Mouse (Mus musculus) liver, embryonic 15.5 days (tissue): Measurements from ENCODE around the gene Mvb12a. TPM values are rescaled to one million over a fixed set of nuclear protein-coding genes. Genes with fewer than 3 reads are reported as not detected.
A peak's percentile ranks its signal among the peaks of the same experiment; 100 is the strongest.

ENCODE experiments used
- ATAC-seq: fragments of 200-750 bp; cut with Nextera tagmentation; 2 replicates; pipeline ENCODE4 v1.8.0; 2017; ENCODE audit warnings: moderate number of reproducible peaks, mild to moderate bottlenecking, moderate library complexity; ENCODE audit not compliant: insufficient read depth
- H3K27ac ChIP-seq: fragments of 300-500 bp; sonication (generic); replicated peaks from 2 replicates; pipeline ENCODE4 v1.5.1; 2015; ENCODE audit warnings: mild to moderate bottlenecking, inconsistent platforms
- H3K27me3 ChIP-seq: fragments of 300-500 bp; sonication (generic); 2 replicates; pipeline ENCODE4 v1.6.1; 2015; ENCODE audit warnings: mild to moderate bottlenecking, inconsistent platforms
- H3K36me3 ChIP-seq: fragments of 300-500 bp; sonication (generic); replicated peaks from 2 replicates; pipeline ENCODE4 v1.6.1; 2015; ENCODE audit warnings: moderate library complexity, mild to moderate bottlenecking, inconsistent platforms
- H3K4me1 ChIP-seq: fragments of 300-500 bp; sonication (generic); replicated peaks from 2 replicates; pipeline ENCODE4 v1.6.1; 2015; ENCODE audit warnings: inconsistent platforms
- H3K4me2 ChIP-seq: fragments of 300-500 bp; sonication (generic); 2 replicates; pipeline ENCODE4 v1.6.1; 2015; ENCODE audit warnings: moderate library complexity, mild to moderate bottlenecking, inconsistent platforms
- H3K4me3 ChIP-seq: fragments of 300-500 bp; sonication (generic); replicated peaks from 2 replicates; pipeline ENCODE4 v1.5.1; 2015; ENCODE audit warnings: mild to moderate bottlenecking, inconsistent platforms
- H3K9ac ChIP-seq: fragments of 300-500 bp; sonication (generic); 2 replicates; pipeline ENCODE4 v1.6.1; 2015; ENCODE audit warnings: moderate library complexity, mild to moderate bottlenecking, inconsistent platforms
- H3K9me3 ChIP-seq: fragments of 300-500 bp; sonication (generic); replicated peaks from 2 replicates; pipeline ENCODE4 v1.6.1; 2016; ENCODE audit warnings: inconsistent platforms
- WGBS: fragments of 180-500 bp; shearing (Covaris S2); methylation state at CpG from one replicate; pipeline ENCODE4 v1.1.7; 2015; ENCODE audit warnings: mixed read lengths; ENCODE audit not compliant: insufficient replicate concordance; 5-methylcytosine and 5-hydroxymethylcytosine counted together
- polyA plus RNA-seq: library from polyadenylated mRNA; unstranded; fragments of >200 nt; fragmentation: Nextera tagmentation; extraction: Ambion mirVana; gene quantifications from 2 replicates; pipeline ENCODE4 v1.2.1, GENCODE M21; 2015

Gene Mvb12a
- polyA plus RNA-seq: 31.6 and 35.2 TPM in 2 replicates

DNA sequence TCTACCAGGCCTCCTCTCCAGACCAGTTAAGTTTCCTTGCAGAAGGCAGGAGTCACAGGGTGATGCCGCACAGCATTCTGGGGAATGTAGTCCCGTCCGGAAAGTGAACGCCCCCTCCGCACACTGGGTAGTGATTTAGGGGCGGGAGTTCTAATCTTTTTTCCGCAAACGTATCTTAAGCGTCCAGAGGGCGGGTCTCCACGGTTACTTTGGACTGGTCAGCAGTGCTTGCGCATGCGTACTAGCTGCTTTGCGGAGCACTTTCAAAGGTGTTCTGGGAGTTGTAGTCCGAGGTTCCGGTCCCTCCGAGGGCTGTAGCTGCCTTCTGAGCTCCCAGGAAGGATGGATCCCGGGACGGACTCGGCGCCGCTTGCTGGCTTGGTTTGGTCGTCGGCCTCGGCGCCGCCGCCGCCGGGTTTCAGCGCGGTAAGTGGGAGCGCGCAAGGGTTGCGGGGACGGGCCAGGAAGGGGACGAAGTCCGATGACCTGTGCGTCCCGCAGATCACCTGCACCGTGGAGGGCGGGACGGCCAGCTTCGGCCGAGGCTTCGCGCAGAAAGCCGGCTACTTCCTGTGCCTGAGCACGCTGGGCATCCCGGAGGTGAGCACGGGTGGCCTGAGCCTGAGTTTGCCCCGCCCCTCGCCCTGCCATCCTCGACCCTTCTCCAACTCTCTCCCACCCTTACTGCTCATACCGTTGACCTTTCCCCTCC, at the start of gene Mvb12a:
Gene Mvb12a (plus strand): TSS at position 291 of the 712 bp plus-strand sequence.
- Histone ChIP-seq H3K27me3 (no peaks in the 10 kb centered on the region), H3K4me2 (peak within 1 kb of the TSS; percentile 96), H3K9ac (peak within 1 kb of the TSS; percentile 59), H3K27ac (peak within 1 kb of the TSS; percentile 76), H3K36me3 (peaks cover 16% of the 10 kb centered on the region; the same call in 1 of the 2 replicates), H3K9me3 (no peaks in the 10 kb centered on the region), H3K4me1 (peaks cover 26% of the 10 kb centered on the region), H3K4me3 (peak within 1 kb of the TSS; percentile 77)
- peak; percentile 89 for ATAC-seq
- under 1% methylated on average over 55 of the region's 55 CpGs for WGBS

DNA sequence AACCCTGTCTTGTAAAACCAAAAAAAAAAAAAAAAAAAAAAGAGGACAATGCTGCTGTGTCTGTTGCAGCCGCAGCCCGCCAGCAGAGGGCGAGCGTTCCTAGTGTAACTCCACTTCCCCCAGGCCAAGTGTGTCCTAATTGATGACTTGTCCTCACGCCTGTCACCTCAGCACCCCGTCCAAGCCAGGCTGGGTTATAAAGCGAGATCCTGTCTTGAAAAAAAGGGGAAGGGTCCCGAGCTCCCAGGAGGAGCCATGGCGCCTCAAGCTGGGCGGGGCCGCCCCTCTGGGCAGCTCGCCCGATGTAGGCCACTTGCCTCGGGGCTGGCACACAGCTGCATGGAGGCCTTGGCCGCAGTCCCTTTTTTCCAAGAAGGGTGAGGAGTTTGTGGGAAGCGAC, 47.7 kb upstream of the Mvb12a start:
- Histone ChIP-seq H3K27me3 (no peaks in the 10 kb centered on the region), H3K4me1 (peaks cover 32% of the 10 kb centered on the region), H3K9ac (no peak overlapping the region), H3K27ac (no peak overlapping the region), H3K4me3 (no peak overlapping the region), H3K4me2 (no peak overlapping the region), H3K9me3 (no peaks in the 10 kb centered on the region), H3K36me3 (peaks cover 29% of the 10 kb centered on the region)
- WGBS: 29% methylated on average over 16 of the region's 16 CpGs
- no peak for ATAC-seq

DNA sequence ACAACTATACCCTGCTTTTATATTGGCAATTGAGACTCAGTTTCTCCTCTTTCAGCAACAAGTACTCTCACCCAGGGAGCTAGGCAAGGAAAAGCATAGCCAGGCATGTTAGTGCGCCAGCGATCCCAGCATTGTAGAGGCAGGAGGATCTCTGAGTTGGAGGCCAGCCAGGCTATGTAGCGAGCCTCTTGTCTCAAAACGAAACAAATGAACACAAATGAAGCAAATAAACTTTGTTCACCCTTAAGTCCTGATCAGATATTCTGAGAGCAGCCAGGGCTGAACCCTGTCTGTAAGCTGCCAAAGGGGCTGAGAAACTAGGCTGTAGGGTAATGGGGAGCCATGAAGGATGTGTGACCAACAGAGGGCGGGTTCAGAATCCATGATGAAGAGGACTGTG, 46.9 kb upstream of the Mvb12a start:
- H3K27ac ChIP-seq: no peak overlapping the region
- no peak for ATAC-seq
- H3K4me1 ChIP-seq: peaks cover 30% of the 10 kb centered on the region

DNA sequence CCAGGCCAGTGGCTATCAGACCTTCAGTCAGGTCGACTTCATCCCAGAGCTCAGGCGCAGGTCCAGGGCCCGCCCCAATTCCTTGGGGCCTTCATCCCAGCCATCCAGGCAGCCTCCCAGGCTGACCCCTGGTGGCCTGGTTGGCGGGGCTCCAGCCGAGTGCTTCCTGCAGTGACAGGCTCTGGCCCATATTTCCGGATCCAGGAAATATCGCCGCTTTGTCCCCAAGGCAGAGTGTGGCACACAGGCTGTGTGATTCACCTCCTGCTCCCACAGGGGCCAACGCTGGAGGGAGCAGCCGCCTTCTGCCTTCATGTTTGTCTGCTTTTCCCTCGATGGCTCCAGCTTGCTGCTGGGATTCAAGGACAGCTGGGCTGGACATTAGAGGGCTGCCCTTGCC, 46.2 kb upstream of the Mvb12a start:
- no peak overlapping the region for H3K4me3 ChIP-seq
- no peak overlapping the region for H3K9ac ChIP-seq
- no peak; the same call in 1 of the 2 replicates for ATAC-seq
- no peak overlapping the region for H3K27ac ChIP-seq
- H3K4me2 ChIP-seq: no peak overlapping the region
- H3K9me3 ChIP-seq: no peaks in the 10 kb centered on the region
- H3K4me1 ChIP-seq: peaks cover 30% of the 10 kb centered on the region
- 49% methylated on average over 11 of the region's 11 CpGs for WGBS
- no peaks in the 10 kb centered on the region for H3K27me3 ChIP-seq
- peaks cover 19% of the 10 kb centered on the region for H3K36me3 ChIP-seq

More for the DNA sequence above, 46.9 kb upstream of the Mvb12a start:
- WGBS: 75% methylated on average over 5 of the region's 5 CpGs
- Histone ChIP-seq H3K4me2 (no peak overlapping the region), H3K9ac (no peak overlapping the region), H3K9me3 (no peaks in the 10 kb centered on the region), H3K27me3 (no peaks in the 10 kb centered on the region), H3K36me3 (peaks cover 26% of the 10 kb centered on the region), H3K4me3 (no peak overlapping the region)

DNA sequence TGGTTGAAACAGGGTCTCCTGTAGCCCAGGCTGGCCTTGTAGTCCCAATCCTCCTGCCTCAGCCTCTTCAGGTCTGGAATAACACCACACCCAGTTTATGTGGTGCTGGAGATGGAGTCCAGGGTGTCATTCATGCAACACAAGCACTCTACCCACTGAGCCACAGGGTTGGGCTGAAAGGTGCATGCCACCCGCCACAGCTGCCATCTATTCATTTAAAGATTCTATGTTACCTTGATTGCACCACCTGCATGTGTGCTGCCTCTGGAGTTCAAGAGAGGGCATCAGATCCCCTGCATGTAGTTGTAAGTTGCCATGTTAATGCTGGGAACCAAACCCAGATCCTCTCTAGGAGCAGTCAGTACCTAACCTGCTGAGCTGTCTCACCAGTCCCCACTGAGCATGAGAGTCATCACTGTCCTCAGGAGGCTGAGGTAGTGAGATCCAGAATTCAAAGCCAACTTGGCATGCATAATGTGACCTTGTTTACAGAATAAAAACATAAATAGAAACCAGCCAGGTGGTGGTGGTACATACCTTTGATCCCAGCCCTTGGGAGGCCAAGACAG, 45.6 kb upstream of the Mvb12a start:
- H3K27me3 ChIP-seq: no peaks in the 10 kb centered on the region
- H3K4me2 ChIP-seq: no peak overlapping the region
- no peak overlapping the region for H3K27ac ChIP-seq
- no peaks in the 10 kb centered on the region for H3K9me3 ChIP-seq
- H3K4me1 ChIP-seq: peaks cover 30% of the 10 kb centered on the region
- WGBS: 66% methylated on average over 1 of the region's 1 CpGs
- ATAC-seq: no peak
- H3K36me3 ChIP-seq: peaks cover 17% of the 10 kb centered on the region
- H3K9ac ChIP-seq: no peak overlapping the region
- H3K4me3 ChIP-seq: no peak overlapping the region

DNA sequence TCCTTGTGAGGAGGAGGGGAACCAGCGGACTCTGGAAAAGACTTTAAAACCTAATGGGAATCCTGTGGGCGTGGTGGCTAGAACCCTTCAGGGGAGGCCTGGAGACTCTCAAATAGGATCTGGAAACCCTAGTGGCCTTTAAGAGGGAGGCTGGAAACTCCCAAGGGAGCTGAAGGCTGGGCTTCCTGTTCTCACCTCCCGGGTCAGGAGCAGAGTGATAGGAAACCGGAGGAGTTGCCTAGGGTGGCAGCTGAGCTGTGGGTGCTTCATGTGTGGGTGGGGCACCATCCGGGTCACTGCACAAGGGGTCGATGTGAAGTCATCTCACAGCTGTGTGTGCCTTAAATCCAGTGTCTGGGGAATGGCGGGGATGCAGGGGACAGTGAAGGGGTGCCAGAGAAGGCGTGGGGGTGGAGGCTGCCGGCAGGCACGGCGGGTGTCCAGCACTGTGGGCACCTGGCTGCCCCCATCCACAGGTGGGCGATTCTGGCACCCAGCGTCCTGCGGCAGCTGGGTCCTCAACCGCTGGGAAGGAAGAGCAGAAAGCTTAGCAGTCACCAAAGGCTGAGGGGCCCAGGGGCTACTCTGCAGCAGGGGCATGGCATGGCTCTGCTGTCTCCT, 44.7 kb upstream of the Mvb12a start:
- no peak for ATAC-seq
- Histone ChIP-seq H3K4me2 (no peak overlapping the region), H3K27me3 (no peaks in the 10 kb centered on the region), H3K9me3 (no peaks in the 10 kb centered on the region), H3K9ac (no peak overlapping the region), H3K4me1 (peaks cover 30% of the 10 kb centered on the region), H3K36me3 (peaks cover 9% of the 10 kb centered on the region), H3K27ac (0 out of 2 replicates have a peak overlapping the region, but pooled peaks have one; percentile 6), H3K4me3 (no peak overlapping the region)
- WGBS: 47% methylated on average over 15 of the region's 15 CpGs

DNA sequence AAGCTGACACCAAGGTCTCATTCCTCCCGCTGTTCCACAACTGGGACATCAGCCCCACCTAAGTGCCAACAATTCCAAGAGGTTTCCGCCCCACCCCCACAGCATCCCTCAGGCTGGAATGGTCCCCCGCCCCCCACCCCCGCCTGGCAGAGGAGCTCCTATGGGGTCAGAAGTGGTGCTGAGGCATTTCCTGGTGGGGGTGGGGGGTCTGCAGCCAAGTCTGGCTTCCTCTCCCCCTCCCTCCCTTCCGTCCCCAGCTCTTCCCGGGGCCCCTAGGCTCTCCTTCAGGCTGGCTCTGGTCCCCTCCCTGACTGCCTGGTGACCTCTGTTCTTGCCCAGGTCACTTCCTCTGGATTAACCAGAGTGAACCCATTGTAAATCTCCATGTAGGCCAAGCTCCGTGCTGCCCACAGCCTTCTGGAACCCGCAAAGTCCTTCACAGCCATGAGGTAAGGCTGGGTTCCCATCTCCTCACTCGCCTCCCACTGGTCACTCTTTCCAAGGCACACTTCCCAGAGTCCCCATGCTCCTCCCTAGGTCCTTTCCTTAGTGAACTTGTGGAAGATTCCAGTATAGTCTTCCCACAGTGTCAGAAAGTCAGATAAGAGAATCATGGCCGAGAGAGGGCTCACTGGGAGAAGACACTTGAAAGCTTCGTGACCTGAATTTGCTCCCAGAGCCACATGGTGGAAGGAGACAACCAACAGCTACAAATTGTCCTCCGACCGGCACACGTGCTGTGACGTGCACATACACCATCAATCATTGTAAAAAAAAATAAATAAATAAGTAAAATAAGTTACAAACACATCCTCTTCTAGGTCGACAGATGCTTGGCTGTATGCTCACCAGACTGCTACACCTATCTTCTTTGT, 43.7 kb upstream of the Mvb12a start:
- Histone ChIP-seq H3K4me2 (no peak overlapping the region), H3K36me3 (peaks cover 2% of the 10 kb centered on the region), H3K4me1 (peaks cover 27% of the 10 kb centered on the region), H3K4me3 (no peak overlapping the region), H3K27me3 (no peaks in the 10 kb centered on the region), H3K9ac (no peak overlapping the region), H3K27ac (no peak overlapping the region), H3K9me3 (no peaks in the 10 kb centered on the region)
- 33% methylated on average over 16 of the region's 16 CpGs for WGBS
- ATAC-seq: peak; percentile 49; the same call in 1 of the 2 replicates

DNA sequence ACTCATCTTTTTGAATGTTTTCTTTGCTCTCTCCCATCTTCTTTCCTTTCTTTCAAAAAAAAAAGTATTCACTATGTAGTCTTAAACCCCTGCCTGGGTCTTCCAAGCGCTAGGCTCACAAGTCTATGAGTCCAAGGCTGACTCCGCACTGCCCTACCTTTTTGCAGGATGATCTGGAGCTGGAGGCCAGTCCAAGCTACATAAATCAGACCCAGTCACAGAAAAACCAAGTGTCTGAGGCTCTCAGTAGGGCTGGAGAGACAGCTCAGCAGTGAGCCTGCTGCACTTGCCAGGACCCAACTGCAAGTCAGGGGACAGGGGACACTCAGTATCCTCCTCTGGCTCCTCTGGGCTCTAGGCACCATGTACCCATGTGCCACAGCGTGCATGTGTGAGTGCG, 38.4 kb upstream of the Mvb12a start:
- Histone ChIP-seq H3K9ac (no peak overlapping the region), H3K4me3 (no peak overlapping the region), H3K4me2 (no peak overlapping the region), H3K27ac (no peak overlapping the region), H3K9me3 (no peaks in the 10 kb centered on the region), H3K4me1 (peaks cover 14% of the 10 kb centered on the region), H3K36me3 (no peaks in the 10 kb centered on the region), H3K27me3 (peaks cover 40% of the 10 kb centered on the region)
- ATAC-seq: no peak
- 85% methylated on average over 4 of the region's 4 CpGs for WGBS

DNA sequence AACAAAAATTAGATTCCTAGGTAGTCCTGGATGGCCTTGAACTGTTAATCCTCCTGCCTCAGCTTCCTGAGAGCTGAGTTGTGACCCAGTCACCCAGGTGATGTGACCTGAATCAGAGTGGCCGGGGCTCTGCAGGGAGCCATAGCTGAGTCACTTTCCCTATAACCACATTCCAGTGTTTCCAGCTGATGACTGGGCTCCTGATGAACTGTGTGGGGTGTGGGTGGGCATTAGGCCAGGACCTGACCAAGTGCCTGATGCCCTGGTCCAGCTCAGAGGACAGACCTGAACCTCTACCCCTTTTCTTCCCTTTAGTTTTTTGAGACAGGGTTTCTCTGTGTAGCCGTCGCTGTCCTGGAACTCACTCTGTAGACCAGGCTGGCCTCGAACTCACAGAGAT, 37.4 kb upstream of the Mvb12a start:
- Histone ChIP-seq H3K27me3 (peaks cover 44% of the 10 kb centered on the region), H3K4me3 (no peak overlapping the region), H3K9ac (no peak overlapping the region), H3K4me1 (peaks cover 11% of the 10 kb centered on the region), H3K27ac (no peak overlapping the region), H3K9me3 (no peaks in the 10 kb centered on the region), H3K4me2 (no peak overlapping the region), H3K36me3 (no peaks in the 10 kb centered on the region)
- ATAC-seq: no peak
- WGBS: 54% methylated on average over 4 of the region's 4 CpGs

DNA sequence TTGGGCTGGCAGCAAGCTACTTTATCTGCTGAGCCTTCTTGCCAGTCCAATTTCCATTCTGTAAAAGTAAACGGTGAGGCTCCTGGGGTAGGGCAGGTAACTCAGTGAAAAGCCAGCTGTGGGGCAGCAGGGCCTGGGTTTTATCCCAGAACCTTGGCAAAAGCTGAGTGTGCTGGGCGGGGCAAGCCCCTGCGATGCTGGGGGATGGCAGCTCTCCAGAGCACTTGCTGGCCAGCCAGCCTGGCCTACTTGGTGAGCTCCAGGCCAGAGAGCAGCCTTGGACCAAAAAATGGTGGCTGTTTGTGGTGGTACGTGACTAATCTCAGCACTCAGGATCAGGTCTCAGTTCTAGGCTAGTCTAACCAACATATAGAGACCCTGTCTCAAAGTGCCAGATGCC, 36.7 kb upstream of the Mvb12a start:
- 61% methylated on average over 4 of the region's 4 CpGs for WGBS
- no peaks in the 10 kb centered on the region for H3K9me3 ChIP-seq
- no peak for ATAC-seq
- H3K4me3 ChIP-seq: no peak overlapping the region
- peaks cover 11% of the 10 kb centered on the region for H3K4me1 ChIP-seq
- no peak overlapping the region for H3K27ac ChIP-seq
- H3K27me3 ChIP-seq: peaks cover 46% of the 10 kb centered on the region
- no peaks in the 10 kb centered on the region for H3K36me3 ChIP-seq
- no peak overlapping the region for H3K9ac ChIP-seq
- no peak overlapping the region for H3K4me2 ChIP-seq
